ENCODE assay signal across 13 mouse cellular contexts in genomic region chr9:77595006-77595626, GRCm38 (mm10). TPM values are rescaled to one million over a fixed set of nuclear protein-coding genes. Genes with fewer than 3 reads are reported as not detected.
DNase-seq lines count a peak whose midpoint lies in the region; ATAC-seq and TF ChIP-seq lines count a peak whose summit lies in the region.
"Had no signal": no experiment of that assay in that cellular context is flagged by ENCODE, and none has a peak within 500 bp of the region (broad histone marks: within the 10 kb centered on the region; RNA-seq: fewer than 3 reads in every experiment).

No protein-coding gene starts in this region.

- DNase-seq in left cerebral cortex, postnatal 25 days (ENCODE audit: low spot score in 2 of 2) = peak; percentile 17 to 25
- DNase-seq in left cerebral cortex, postnatal 36 days (ENCODE audit: low spot score in 2 of 2) = no peak
- DNase-seq in embryonic facial prominence, embryonic 11.5 days (ENCODE audit: low spot score) = peak; percentile 27
- DNase-seq in hindbrain, embryonic 11.5 days (ENCODE audit: low spot score) = peak; percentile 24
- no peak for DNase-seq in midbrain, postnatal 0 days (ENCODE audit: low spot score)
- no peak for DNase-seq in thymus, postnatal 0 days (ENCODE audit: low spot score)
- no peak for DNase-seq in thymus, postnatal 4 days
- DNase-seq in ovary, postnatal 10 days (ENCODE audit: low spot score) = no peak
- DNase-seq: gastrocnemius, postnatal 14 days had no signal

- no peaks in the 10 kb centered on the region for H3K9me3 ChIP-seq in embryonic facial prominence, embryonic 11.5 days (replicated peaks; ENCODE audit: control insufficient read depth, low read length)
- H3K9me3 ChIP-seq in hindbrain, embryonic 11.5 days (ENCODE audit: control insufficient read depth, low read length) = no peaks in the 10 kb centered on the region
- H3K9me3 ChIP-seq in midbrain, postnatal 0 days (ENCODE audit: low read length) = no peaks in the 10 kb centered on the region
- H3K9me3 ChIP-seq: kidney, embryonic 15.5 days; liver, embryonic 15.5 days had no signal

- H3K27ac ChIP-seq in embryonic facial prominence, embryonic 11.5 days (replicated peaks; ENCODE audit: low read depth, low read length) = no peak overlapping the region
- H3K27ac ChIP-seq in hindbrain, embryonic 11.5 days (ENCODE audit: low read depth, low read length) = no peak overlapping the region
- peak overlapping the region; percentile 47; the same call in 1 of the 2 replicates for H3K27ac ChIP-seq in midbrain, postnatal 0 days (ENCODE audit: low read depth, low read length)
- H3K27ac ChIP-seq: kidney, embryonic 15.5 days; liver, embryonic 15.5 days had no signal

- intact Hi-C loops in left cerebral cortex, postnatal 25 days (cut with DNase I) = loop anchor here (5.0 to 10.0 kb wide), 2 partner anchors 188 to 440 kb away; no protein-coding TSS in a partner anchor
- intact Hi-C loops in left cerebral cortex, postnatal 36 days (cut with DNase I) = loop anchor here (5.0 kb wide), 1 partner anchor 182 kb away; no protein-coding TSS in a partner anchor

- H3K4me1 ChIP-seq in embryonic facial prominence, embryonic 11.5 days (ENCODE audit: control insufficient read depth, insufficient read depth, low read length) = no peaks in the 10 kb centered on the region
- H3K4me1 ChIP-seq in hindbrain, embryonic 11.5 days (replicated peaks; ENCODE audit: control insufficient read depth, insufficient read depth, low read length) = no peaks in the 10 kb centered on the region
- H3K4me1 ChIP-seq in midbrain, postnatal 0 days (ENCODE audit: insufficient read depth, low read length) = peaks cover 3% of the 10 kb centered on the region; the same call in 1 of the 2 replicates
- H3K4me1 ChIP-seq: liver, embryonic 15.5 days had no signal

- no peak for TF ChIP-seq CTCF in midbrain, postnatal 0 days (IDR thresholded peaks at IDR 0.05)

- no peaks in the 10 kb centered on the region for H3K27me3 ChIP-seq in embryonic facial prominence, embryonic 11.5 days (ENCODE audit: control insufficient read depth, insufficient read depth, low read length)
- no peaks in the 10 kb centered on the region for H3K27me3 ChIP-seq in hindbrain, embryonic 11.5 days (ENCODE audit: control insufficient read depth, insufficient read depth, low read length)
- H3K27me3 ChIP-seq in midbrain, postnatal 0 days (ENCODE audit: insufficient read depth, low read length) = no peaks in the 10 kb centered on the region
- H3K27me3 ChIP-seq: CH12.LX; kidney, embryonic 15.5 days; liver, embryonic 15.5 days had no signal

- no peak overlapping the region for H3K4me2 ChIP-seq in embryonic facial prominence, embryonic 11.5 days (ENCODE audit: low read depth, low read length)
- H3K4me2 ChIP-seq in hindbrain, embryonic 11.5 days (replicated peaks; ENCODE audit: low read depth, low read length) = no peak overlapping the region
- H3K4me2 ChIP-seq in midbrain, postnatal 0 days (ENCODE audit: low read depth, low read length, poor library complexity, severe bottlenecking) = peak overlapping the region; percentile 15; the same call in 1 of the 2 replicates
- H3K4me2 ChIP-seq: kidney, embryonic 15.5 days; liver, embryonic 15.5 days had no signal

- H3K9ac ChIP-seq in embryonic facial prominence, embryonic 11.5 days (replicated peaks; ENCODE audit: low read length) = no peak overlapping the region
- no peak overlapping the region for H3K9ac ChIP-seq in hindbrain, embryonic 11.5 days (ENCODE audit: low read depth, low read length)
- no peak overlapping the region; the same call in 1 of the 2 replicates for H3K9ac ChIP-seq in midbrain, postnatal 0 days (replicated peaks; ENCODE audit: low read length, poor library complexity, severe bottlenecking)
- H3K9ac ChIP-seq: kidney, embryonic 15.5 days; liver, embryonic 15.5 days had no signal

- no peak for ATAC-seq in embryonic facial prominence, embryonic 11.5 days (replicated peaks; ENCODE audit: insufficient number of reproducible peaks, low FRiP score, low TSS enrichment, low read depth)
- ATAC-seq in hindbrain, embryonic 11.5 days (ENCODE audit: low FRiP score) = no peak
- ATAC-seq in midbrain, postnatal 0 days (ENCODE audit: low FRiP score) = no peak

- H3K36me3 ChIP-seq in embryonic facial prominence, embryonic 11.5 days (replicated peaks; ENCODE audit: control insufficient read depth, insufficient read depth, low read depth, low read length) = no peaks in the 10 kb centered on the region
- no peaks in the 10 kb centered on the region for H3K36me3 ChIP-seq in hindbrain, embryonic 11.5 days (ENCODE audit: control insufficient read depth, insufficient read depth, low read length)
- H3K36me3 ChIP-seq in midbrain, postnatal 0 days (ENCODE audit: insufficient read depth, low read length) = no peaks in the 10 kb centered on the region
- H3K36me3 ChIP-seq: kidney, embryonic 15.5 days; liver, embryonic 15.5 days had no signal

- 42% methylated on average over 12 of the region's 12 CpGs for WGBS in embryonic facial prominence, embryonic 11.5 days
- 46% methylated on average over 12 of the region's 12 CpGs for WGBS in hindbrain, embryonic 11.5 days
- WGBS in midbrain, postnatal 0 days = 22% methylated on average over 12 of the region's 12 CpGs

- no peak overlapping the region for H3K4me3 ChIP-seq in embryonic facial prominence, embryonic 11.5 days (ENCODE audit: low read depth, low read length)
- H3K4me3 ChIP-seq in hindbrain, embryonic 11.5 days (ENCODE audit: low read depth, low read length) = no peak overlapping the region
- H3K4me3 ChIP-seq in midbrain, postnatal 0 days (ENCODE audit: low read depth, low read length) = no peak overlapping the region
- H3K4me3 ChIP-seq: kidney, embryonic 15.5 days; liver, embryonic 15.5 days; myocyte had no signal

RNA-seq across cellular contexts. Expression of gene Klhl31, which starts 41.2 kb away (rescaled TPM):
- under 1 TPM; 0.07 TPM for total RNA-seq in left cerebral cortex, postnatal 25 days (2021)
- not detected for total RNA-seq in left cerebral cortex, postnatal 36 days (2021)
- 1.4 and 1.6 TPM in 2 replicates for polyA plus RNA-seq in embryonic facial prominence, embryonic 11.5 days (2014; fragmentation: Nextera tagmentation; extraction: Ambion mirVana)
- 1.1 and 1.6 TPM in 2 replicates for polyA plus RNA-seq in hindbrain, embryonic 11.5 days (2014; fragmentation: Nextera tagmentation; extraction: Ambion mirVana)
- total RNA-seq in midbrain, postnatal 0 days (2014; rRNA removed) = 0.05 TPM in 2 replicates
- 0.11 and 0.12 TPM in 2 replicates for polyA plus RNA-seq in midbrain, postnatal 0 days (2015; fragmentation: Nextera tagmentation; extraction: Ambion mirVana)
- 0.06 and 0.08 TPM in 2 replicates for polyA plus RNA-seq in thymus, postnatal 0 days (2015; fragmentation: Nextera tagmentation; extraction: Ambion mirVana)
- total RNA-seq: CH12.LX had no signal

RNA-seq across cellular contexts. Expression of gene Lrrc1, which starts 50.4 kb away (rescaled TPM):
- total RNA-seq in left cerebral cortex, postnatal 25 days (2021) = 1 to 10 TPM; 4.5 to 9.2 TPM
- total RNA-seq in left cerebral cortex, postnatal 36 days (2021) = 1 to 10 TPM; 6.1 to 6.2 TPM
- 9.5 and 11.7 TPM in 2 replicates for polyA plus RNA-seq in embryonic facial prominence, embryonic 11.5 days (2014; fragmentation: Nextera tagmentation; extraction: Ambion mirVana)
- 9.0 and 10.2 TPM in 2 replicates for polyA plus RNA-seq in hindbrain, embryonic 11.5 days (2014; fragmentation: Nextera tagmentation; extraction: Ambion mirVana)
- total RNA-seq in midbrain, postnatal 0 days (2014; rRNA removed) = 19.1 and 38.6 TPM in 2 replicates
- 4.2 and 4.6 TPM in 2 replicates for polyA plus RNA-seq in midbrain, postnatal 0 days (2015; fragmentation: Nextera tagmentation; extraction: Ambion mirVana)
- 23.3 and 25.7 TPM in 2 replicates for polyA plus RNA-seq in thymus, postnatal 0 days (2015; fragmentation: Nextera tagmentation; extraction: Ambion mirVana)

Comparison
In these comparisons a context has a peak if more than half of its experiments do, and no peak if none do; other contexts are left out.
1. DNase-seq: peak in left cerebral cortex, postnatal 25 days (2 of 2), embryonic facial prominence, embryonic 11.5 days (single experiment) and hindbrain, embryonic 11.5 days (single experiment); none in left cerebral cortex, postnatal 36 days (0 of 2), midbrain, postnatal 0 days (single experiment), thymus, postnatal 0 days (single experiment), thymus, postnatal 4 days (single experiment) and ovary, postnatal 10 days (single experiment).